Mouse (Mus musculus): ENCODE measurements around the gene Pdpk1.

Gene Pdpk1

GRCm38 (mm10) chr17:24164566-24165259, 14.0 kb upstream of the Pdpk1 start:
- in situ Hi-C loops (cut with MboI; ENCODE audit: low pct_unique_long_range_greater_than_20kb in 1 of 2, low sequenced_read_pairs in 2 of 2, unreplicated experiment in 1 of 2), result no loop called here

GRCm38 (mm10) chr17:24163176-24163962, 12.6 kb upstream of the Pdpk1 start, which contains the start of gene Amdhd2:
TSS of gene Amdhd2 (minus strand) at chr17:24163766.
- in situ Hi-C loops (cut with MboI; ENCODE audit: low pct_unique_long_range_greater_than_20kb in 1 of 2, low sequenced_read_pairs in 2 of 2, unreplicated experiment in 1 of 2), result no loop called here

GRCm38 (mm10) chr17:24162584-24163175, 12.0 kb upstream of the Pdpk1 start:
- in situ Hi-C loops (cut with MboI; ENCODE audit: low pct_unique_long_range_greater_than_20kb in 1 of 2, low sequenced_read_pairs in 2 of 2, unreplicated experiment in 1 of 2), result no loop called here

- in situ Hi-C loops (cut with MboI; ENCODE audit: low pct_unique_long_range_greater_than_20kb in 1 of 2, low sequenced_read_pairs in 2 of 2, unreplicated experiment in 1 of 2), result no loop called here
Measured at GRCm38 (mm10) chr17:24161466-24161865, 10.7 kb upstream of the Pdpk1 start.

- in situ Hi-C loops (cut with MboI; ENCODE audit: low pct_unique_long_range_greater_than_20kb in 1 of 2, low sequenced_read_pairs in 2 of 2, unreplicated experiment in 1 of 2), result no loop called here
Measured at GRCm38 (mm10) chr17:24157526-24157925, 6.8 kb upstream of the Pdpk1 start.

- in situ Hi-C loops (cut with MboI; ENCODE audit: low pct_unique_long_range_greater_than_20kb in 1 of 2, low sequenced_read_pairs in 2 of 2, unreplicated experiment in 1 of 2), result no loop called here
Measured at GRCm38 (mm10) chr17:24157121-24157520, 6.4 kb upstream of the Pdpk1 start.

GRCm38 (mm10) chr17:24156394-24156793, 5.7 kb upstream of the Pdpk1 start:
- in situ Hi-C loops (cut with MboI; ENCODE audit: low pct_unique_long_range_greater_than_20kb in 1 of 2, low sequenced_read_pairs in 2 of 2, unreplicated experiment in 1 of 2), result no loop called here

GRCm38 (mm10) chr17:24155742-24156141, 5.0 kb upstream of the Pdpk1 start:
- in situ Hi-C loops (cut with MboI; ENCODE audit: low pct_unique_long_range_greater_than_20kb in 1 of 2, low sequenced_read_pairs in 2 of 2, unreplicated experiment in 1 of 2), result no loop called here

GRCm38 (mm10) chr17:24154463-24154862, 3.7 kb upstream of the Pdpk1 start:
- in situ Hi-C loops (cut with MboI; ENCODE audit: low pct_unique_long_range_greater_than_20kb in 1 of 2, low sequenced_read_pairs in 2 of 2, unreplicated experiment in 1 of 2), result no loop called here

GRCm38 (mm10) chr17:24151890-24152563, 1.3 kb upstream of the Pdpk1 start:
- in situ Hi-C loops (cut with MboI; ENCODE audit: low pct_unique_long_range_greater_than_20kb in 1 of 2, low sequenced_read_pairs in 2 of 2, unreplicated experiment in 1 of 2), result no loop called here

GRCm38 (mm10) chr17:24151382-24151781, 658 bp upstream of the Pdpk1 start:
- in situ Hi-C loops (cut with MboI; ENCODE audit: low pct_unique_long_range_greater_than_20kb in 1 of 2, low sequenced_read_pairs in 2 of 2, unreplicated experiment in 1 of 2), result no loop called here

GRCm38 (mm10) chr17:24149421-24149820, 1.3 kb downstream of the Pdpk1 start:
- in situ Hi-C loops (cut with MboI; ENCODE audit: low pct_unique_long_range_greater_than_20kb in 1 of 2, low sequenced_read_pairs in 2 of 2, unreplicated experiment in 1 of 2), result no loop called here

GRCm38 (mm10) chr17:24142897-24143296, 7.8 kb downstream of the Pdpk1 start:
- in situ Hi-C loops (cut with MboI; ENCODE audit: low pct_unique_long_range_greater_than_20kb in 1 of 2, low sequenced_read_pairs in 2 of 2, unreplicated experiment in 1 of 2), result no loop called here

GRCm38 (mm10) chr17:24141425-24141920, 9.3 kb downstream of the Pdpk1 start:
- in situ Hi-C loops (cut with MboI; ENCODE audit: low pct_unique_long_range_greater_than_20kb in 1 of 2, low sequenced_read_pairs in 2 of 2, unreplicated experiment in 1 of 2), result no loop called here

GRCm38 (mm10) chr17:24140845-24141424, 9.8 kb downstream of the Pdpk1 start:
- in situ Hi-C loops (cut with MboI; ENCODE audit: low pct_unique_long_range_greater_than_20kb in 1 of 2, low sequenced_read_pairs in 2 of 2, unreplicated experiment in 1 of 2), result no loop called here

- in situ Hi-C loops (cut with MboI; ENCODE audit: low pct_unique_long_range_greater_than_20kb in 1 of 2, low sequenced_read_pairs in 2 of 2, unreplicated experiment in 1 of 2), result no loop called here
Measured at GRCm38 (mm10) chr17:24139968-24140367, 10.8 kb downstream of the Pdpk1 start.

- in situ Hi-C loops (cut with MboI; ENCODE audit: low pct_unique_long_range_greater_than_20kb in 1 of 2, low sequenced_read_pairs in 2 of 2, unreplicated experiment in 1 of 2), result no loop called here
Measured at GRCm38 (mm10) chr17:24139256-24139655, 11.5 kb downstream of the Pdpk1 start.

- in situ Hi-C loops (cut with MboI; ENCODE audit: low pct_unique_long_range_greater_than_20kb in 1 of 2, low sequenced_read_pairs in 2 of 2, unreplicated experiment in 1 of 2), result no loop called here
Measured at GRCm38 (mm10) chr17:24137226-24137880, 13.4 kb downstream of the Pdpk1 start.

Data from mouse embryonic stem cell (cell line).